Mouse (Mus musculus) T-helper 1 cell (primary cell): Measurements from ENCODE around the gene Vmn1r89.

ENCODE experiments used
- in situ Hi-C: fragments of 300-600 bp; cut with MboI, MseI; formaldehyde crosslinking; loops from one replicate; pipeline ENCODE4 v1.15.1; 2025; ENCODE audit warnings: high pct_unique_total_duplicates

Vmn1r89 gene

GRCm38 (mm10) chr7:13212720-13213119 lies at the start of gene Vmn1r89:
TSS of gene Vmn1r89 (plus strand) at chr7:13213020.
- in situ Hi-C loops: no loop called here

- in situ Hi-C loops: loop anchor here (25.0 kb wide), 1 partner anchor 799 kb away; no protein-coding TSS in a partner anchor
These were observed 48.2 kb downstream of the Vmn1r89 start for GRCm38 (mm10) chr7:13260746-13261700.

GRCm38 (mm10) chr7:13263851-13264250 lies 51.0 kb downstream of the Vmn1r89 start:
- in situ Hi-C loops: loop anchor here (25.0 kb wide), 1 partner anchor 802 kb away; no protein-coding TSS in a partner anchor

- in situ Hi-C loops: loop anchor here (25.0 kb wide), 1 partner anchor 802 kb away; no protein-coding TSS in a partner anchor
These were observed 51.6 kb downstream of the Vmn1r89 start for GRCm38 (mm10) chr7:13264396-13264795.

GRCm38 (mm10) chr7:13268749-13269260 lies 56.0 kb downstream of the Vmn1r89 start:
- in situ Hi-C loops: loop anchor here (25.0 kb wide), 1 partner anchor 807 kb away; no protein-coding TSS in a partner anchor

GRCm38 (mm10) chr7:13269394-13269793 lies 56.6 kb downstream of the Vmn1r89 start:
- in situ Hi-C loops: loop anchor here (25.0 kb wide), 1 partner anchor 807 kb away; no protein-coding TSS in a partner anchor
